ENCODE assay signal across 12 mouse cellular contexts in the genomic region with DNA sequence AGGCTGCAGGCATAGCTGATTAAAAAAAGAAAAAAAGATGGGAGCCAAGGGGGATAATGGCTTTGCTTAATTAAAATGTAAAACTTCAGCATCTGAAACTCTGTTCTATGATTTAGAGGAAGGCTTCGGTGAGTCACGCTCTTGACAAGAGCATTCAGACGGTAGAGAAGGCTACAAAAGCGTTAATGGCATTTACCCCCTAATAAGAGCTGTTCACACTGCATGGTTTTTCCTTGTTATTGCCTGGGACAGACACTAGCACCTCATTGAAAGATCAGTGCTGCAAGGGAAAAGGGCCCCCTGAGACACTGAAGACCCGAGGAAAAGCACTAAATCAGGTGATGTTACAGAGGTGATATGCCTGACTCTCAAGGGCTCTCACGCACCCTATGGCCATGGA.
"Had no signal": no experiment of that assay in that cellular context is flagged by ENCODE, and none has a peak within 500 bp of the region (broad histone marks: within the 10 kb centered on the region; RNA-seq: fewer than 3 reads in every experiment).

No protein-coding gene starts in this region.

- H3K9ac ChIP-seq: liver, embryonic 15.5 days; midbrain, embryonic 13.5 days had no signal

- H3K36me3 ChIP-seq: limb, embryonic 10.5 days; liver, embryonic 15.5 days; midbrain, embryonic 13.5 days had no signal

- ATAC-seq: lung, postnatal 0 days had no signal

- H3K9me3 ChIP-seq: limb, embryonic 10.5 days; liver, embryonic 15.5 days; midbrain, embryonic 13.5 days had no signal

- DNase-seq: kidney, adult 8-10 months; kidney, postnatal 25 days; lung, adult 2 months; lung, postnatal 36 days; thymus, postnatal 4 days had no signal

- H3K4me2 ChIP-seq: liver, embryonic 11.5 days; liver, embryonic 15.5 days; midbrain, embryonic 13.5 days had no signal

- H3K27me3 ChIP-seq: liver, embryonic 15.5 days had no signal

- H3K4me3 ChIP-seq: left cerebral cortex, adult 2 months; limb, embryonic 10.5 days; liver, embryonic 15.5 days; midbrain, embryonic 13.5 days had no signal

- H3K27ac ChIP-seq: left cerebral cortex, adult 2 months; limb, embryonic 10.5 days; liver, embryonic 15.5 days; midbrain, embryonic 13.5 days; stomach, postnatal 0 days had no signal

- H3K4me1 ChIP-seq: liver, embryonic 15.5 days had no signal
